Mouse (Mus musculus) layer of hippocampus, postnatal 25 days (tissue): ENCODE data around the gene Klkb1. TPM values are rescaled to one million over a fixed set of nuclear protein-coding genes. Genes with fewer than 3 reads are reported as not detected.

Experiments
- DNase-seq, 2 experiments: peaks; one replicate each; pipeline ENCODE4 v3.0.0; 2022; ENCODE audit warnings: mixed read lengths in 2 of 2, low spot score in 1 of 2; ENCODE audit errors: extremely low spot score in 1 of 2
- total RNA-seq, 2 experiments: library from RNA; stranded (reverse); gene quantifications; 2 replicates each; pipeline ENCODE4 v1.2.3; 2021

Gene Klkb1
- total RNA-seq, 2 experiments from 2014 or later = 0.05 TPM; not detected in 1

- DNase-seq = no peak
Measured at GRCm38 (mm10) chr8:45274317-45274716, 20.3 kb downstream of the Klkb1 start.

- DNase-seq = no peak
Measured at GRCm38 (mm10) chr8:45269056-45269455, 25.6 kb downstream of the Klkb1 start.

- no peak for DNase-seq
Measured at GRCm38 (mm10) chr8:45268485-45268884, 26.2 kb downstream of the Klkb1 start.

GRCm38 (mm10) chr8:45267611-45268391 is 26.9 kb downstream of the Klkb1 start:
- no peak for DNase-seq

- DNase-seq = no peak
Measured at GRCm38 (mm10) chr8:45266993-45267392, 27.7 kb downstream of the Klkb1 start.

DNA sequence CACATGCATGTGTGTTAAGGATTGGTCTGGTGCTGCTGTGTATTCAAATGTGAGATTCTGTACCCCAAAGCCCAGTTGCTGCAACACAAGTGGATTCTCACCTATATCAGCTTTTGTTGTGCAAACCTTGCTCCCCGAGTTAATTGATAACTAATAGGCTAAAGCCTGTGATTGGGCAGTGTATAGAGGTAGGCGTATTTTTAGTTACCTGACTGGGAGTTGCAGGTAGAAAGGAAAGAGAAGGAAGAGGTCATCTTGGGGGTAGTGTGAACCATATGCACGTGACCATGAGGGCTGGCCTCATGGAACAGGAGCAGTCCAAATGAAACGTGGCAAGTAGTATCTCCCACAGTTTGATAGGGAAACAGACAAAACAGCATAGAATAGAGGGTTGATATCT is 29.7 kb downstream of the Klkb1 start:
- DNase-seq = no peak

- no peak for DNase-seq
Measured at GRCm38 (mm10) chr8:45262851-45263250, 31.8 kb downstream of the Klkb1 start.

DNA sequence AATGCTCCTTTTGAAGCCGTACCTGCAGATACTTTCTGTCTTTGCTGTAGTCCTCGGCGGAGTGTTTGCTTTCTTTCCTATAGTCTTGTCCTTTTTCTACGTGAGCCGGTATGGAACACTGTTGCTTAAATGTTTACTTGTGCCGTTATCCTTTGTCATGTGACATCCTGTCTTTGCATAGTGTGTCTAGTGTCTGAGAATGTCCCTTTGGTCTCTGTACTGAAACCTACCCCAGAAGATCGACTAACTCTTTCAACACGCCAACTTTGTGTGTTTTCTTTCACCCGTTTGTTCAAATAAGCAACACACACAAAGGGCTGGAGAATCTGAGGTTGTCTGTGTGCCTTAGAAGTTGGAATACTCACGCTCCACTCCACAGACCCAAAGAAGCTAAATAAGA is 32.7 kb downstream of the Klkb1 start, which contains the start of gene F11:
Gene F11 (minus strand): TSS at position 112 of the 400 bp plus-strand sequence.
- DNase-seq = no peak

DNA sequence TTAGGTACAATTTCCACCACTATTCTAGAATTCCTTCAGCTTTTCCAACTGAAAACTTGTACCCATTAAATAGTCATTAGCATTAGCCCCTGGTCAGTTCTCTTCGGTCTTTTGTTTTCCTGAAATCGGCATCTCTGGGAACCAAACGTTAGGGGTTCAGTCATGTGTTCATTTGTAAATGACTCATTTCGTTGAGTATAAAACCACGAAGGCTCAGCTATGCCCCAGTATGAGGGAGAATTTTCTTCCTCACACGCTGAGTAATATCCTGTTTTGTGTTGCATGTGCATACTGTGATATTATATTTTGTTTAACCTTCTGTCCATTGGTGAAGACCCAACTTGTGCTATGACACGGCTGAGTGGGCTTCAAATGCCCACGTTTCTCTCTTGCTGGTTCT is 36.2 kb downstream of the Klkb1 start:
- DNase-seq = no peak

DNA sequence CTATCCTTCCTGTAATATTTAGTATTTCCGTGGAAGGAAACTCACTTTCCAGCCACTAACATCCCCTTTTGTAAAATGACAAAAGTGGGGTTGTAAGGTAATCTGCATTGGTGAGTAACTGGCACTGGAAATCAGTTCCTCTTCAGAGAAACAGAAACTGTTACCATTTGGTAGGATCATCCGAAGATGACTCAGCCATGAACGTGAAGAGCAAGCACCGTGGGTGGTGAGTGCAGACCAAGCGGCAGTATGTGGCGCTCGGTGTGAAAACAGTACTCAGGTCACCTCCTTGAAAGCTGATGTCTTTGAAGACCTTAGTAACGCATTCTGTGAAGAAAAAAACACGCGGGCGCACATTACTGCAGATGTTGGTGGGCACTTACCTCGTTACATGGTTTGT is 39.6 kb downstream of the Klkb1 start:
- DNase-seq = no peak

- DNase-seq = no peak
Measured at GRCm38 (mm10) chr8:45254194-45254842, 40.3 kb downstream of the Klkb1 start.

GRCm38 (mm10) chr8:45253586-45253985 is 41.1 kb downstream of the Klkb1 start:
- no peak for DNase-seq

GRCm38 (mm10) chr8:45253111-45253510 is 41.5 kb downstream of the Klkb1 start:
- no peak for DNase-seq

GRCm38 (mm10) chr8:45246307-45246706 is 48.4 kb downstream of the Klkb1 start:
- no peak for DNase-seq

DNA sequence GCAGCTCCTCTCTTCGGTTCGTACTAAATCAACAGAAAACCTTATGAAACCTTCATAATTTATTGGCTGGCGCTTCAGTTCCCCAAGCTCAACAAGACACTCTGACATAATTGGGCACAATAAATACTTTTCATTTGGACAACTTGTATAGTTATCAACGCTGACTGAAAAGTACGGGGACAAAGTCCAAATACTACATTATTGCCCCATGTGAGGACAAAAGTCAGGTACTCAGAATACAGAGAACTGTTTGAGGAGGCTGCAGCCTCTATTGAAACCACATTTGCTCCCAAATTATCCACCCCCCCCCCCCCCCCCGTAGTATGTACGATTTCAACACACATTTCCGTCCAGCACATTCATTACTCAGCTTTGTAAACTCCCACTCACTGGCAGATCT is 55.3 kb downstream of the Klkb1 start:
- DNase-seq = no peak

GRCm38 (mm10) chr8:45238282-45238681 is 56.4 kb downstream of the Klkb1 start:
- peak in 1 of 2 experiments; percentile 22 for DNase-seq

- DNase-seq = peak; percentile 40 to 64
Measured at GRCm38 (mm10) chr8:45236164-45236912, 58.3 kb downstream of the Klkb1 start.

- no peak for DNase-seq
Measured at GRCm38 (mm10) chr8:45235228-45235627, 59.4 kb downstream of the Klkb1 start.

- no peak for DNase-seq
Measured at GRCm38 (mm10) chr8:45233256-45233655, 61.4 kb downstream of the Klkb1 start.
